ENCODE assay signal across 8 mouse cellular contexts in the genomic region with DNA sequence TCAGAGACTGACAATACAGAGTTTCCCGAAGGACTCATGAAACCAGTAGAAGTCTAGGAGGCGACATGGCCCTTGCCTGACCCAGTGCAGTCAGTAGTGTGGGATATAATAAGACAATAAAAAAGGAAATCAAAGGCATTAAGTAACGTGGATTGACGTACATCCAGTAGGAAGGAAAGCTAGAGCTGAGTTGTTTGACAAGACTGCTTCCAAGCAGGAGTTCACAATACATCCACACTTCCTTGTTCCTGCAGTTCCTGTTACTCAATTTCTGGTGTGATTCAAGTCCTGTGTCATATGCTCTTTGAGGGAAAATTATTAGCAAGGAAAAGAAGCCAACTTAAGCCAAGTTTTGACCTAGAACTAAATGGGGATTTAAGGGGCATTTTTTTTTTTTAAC. TPM values are rescaled to one million over a fixed set of nuclear protein-coding genes. Genes with fewer than 3 reads are reported as not detected.
DNase-seq lines count a peak whose midpoint lies in the region; ATAC-seq lines count a peak whose summit lies in the region.

No protein-coding gene starts in this region.

- no peak for ATAC-seq in embryonic facial prominence, embryonic 12.5 days (ENCODE audit: insufficient number of reproducible peaks, insufficient read depth, low FRiP score, low TSS enrichment)
- ATAC-seq in hindbrain, embryonic 15.5 days (ENCODE audit: low FRiP score, low read depth) = no peak

- intact Hi-C loops in left cerebral cortex, postnatal 4 days (cut with DNase I) = loop anchor here (5.0 to 10.0 kb wide), 2 partner anchors 275 to 458 kb away; partner anchors contain the start of gene Slc35f1

- WGBS in embryonic facial prominence, embryonic 12.5 days = 83% methylated on average over 4 of the region's 4 CpGs
- 80% methylated on average over 4 of the region's 4 CpGs for WGBS in hindbrain, embryonic 15.5 days
- WGBS in midbrain, embryonic 10.5 days = 84% methylated on average over 4 of the region's 4 CpGs

- H3K27me3 ChIP-seq in embryonic facial prominence, embryonic 12.5 days = no peaks in the 10 kb centered on the region
- no peaks in the 10 kb centered on the region for H3K27me3 ChIP-seq in hindbrain, embryonic 15.5 days
- H3K27me3 ChIP-seq in midbrain, embryonic 10.5 days (ENCODE audit: low read depth, poor library complexity, severe bottlenecking) = no peaks in the 10 kb centered on the region

- peak; percentile 35 for DNase-seq in adrenal gland, adult 2 months
- no peak for DNase-seq in adrenal gland, adult 18-20 months (ENCODE audit: low spot score in 2 of 2)
- no peak for DNase-seq in midbrain, embryonic 10.5 days (ENCODE audit: low spot score)
- DNase-seq in urinary bladder, postnatal 14 days (ENCODE audit: low spot score) = no peak
- DNase-seq in cerebellum, adult 11 months = no peak
- DNase-seq in left cerebral cortex, postnatal 4 days = no peak

- H3K27ac ChIP-seq in embryonic facial prominence, embryonic 12.5 days = no peak overlapping the region
- no peak overlapping the region for H3K27ac ChIP-seq in hindbrain, embryonic 15.5 days (replicated peaks)
- H3K27ac ChIP-seq in midbrain, embryonic 10.5 days (replicated peaks) = no peak overlapping the region

- H3K4me2 ChIP-seq in embryonic facial prominence, embryonic 12.5 days (replicated peaks) = peak overlapping the region; percentile 64
- peak overlapping the region; percentile 66 for H3K4me2 ChIP-seq in hindbrain, embryonic 15.5 days

- no peak overlapping the region for H3K4me3 ChIP-seq in embryonic facial prominence, embryonic 12.5 days
- peak overlapping the region; percentile 67; the same call in 1 of the 2 replicates for H3K4me3 ChIP-seq in hindbrain, embryonic 15.5 days
- peak overlapping the region; percentile 97; the same call in 1 of the 2 replicates for H3K4me3 ChIP-seq in midbrain, embryonic 10.5 days

- H3K9me3 ChIP-seq in embryonic facial prominence, embryonic 12.5 days = no peaks in the 10 kb centered on the region
- no peaks in the 10 kb centered on the region for H3K9me3 ChIP-seq in hindbrain, embryonic 15.5 days
- no peaks in the 10 kb centered on the region for H3K9me3 ChIP-seq in midbrain, embryonic 10.5 days (replicated peaks)

- peaks cover 22% of the 10 kb centered on the region for H3K4me1 ChIP-seq in embryonic facial prominence, embryonic 12.5 days
- H3K4me1 ChIP-seq in hindbrain, embryonic 15.5 days (replicated peaks) = peaks cover 46% of the 10 kb centered on the region
- peaks cover 18% of the 10 kb centered on the region for H3K4me1 ChIP-seq in midbrain, embryonic 10.5 days

- H3K9ac ChIP-seq in embryonic facial prominence, embryonic 12.5 days = 0 out of 2 replicates have a peak overlapping the region, but pooled peaks have one; percentile 91
- H3K9ac ChIP-seq in hindbrain, embryonic 15.5 days = peak overlapping the region; percentile 91; the same call in 1 of the 2 replicates

- no peaks in the 10 kb centered on the region for H3K36me3 ChIP-seq in embryonic facial prominence, embryonic 12.5 days
- H3K36me3 ChIP-seq in hindbrain, embryonic 15.5 days = no peaks in the 10 kb centered on the region
- H3K36me3 ChIP-seq in midbrain, embryonic 10.5 days = peaks cover 3% of the 10 kb centered on the region; the same call in 1 of the 2 replicates

RNA-seq across cellular contexts. Expression of gene Nus1, which starts 2.1 kb away (rescaled TPM):
- total RNA-seq in adrenal gland, adult 2 months (2021) = 10 to 100 TPM; 46.0 to 62.7 TPM
- polyA plus RNA-seq in adrenal gland, adult 2 months (2012; rRNA removed) = 33.4 and 34.5 TPM in 2 replicates
- 10 to 100 TPM; 44.1 to 64.2 TPM for total RNA-seq in adrenal gland, adult 18-20 months (2021)
- 15.5 and 18.5 TPM in 2 replicates for polyA plus RNA-seq in embryonic facial prominence, embryonic 12.5 days (2016; fragmentation: Nextera tagmentation; extraction: Ambion mirVana)
- polyA plus RNA-seq in hindbrain, embryonic 15.5 days (2015; fragmentation: Nextera tagmentation; extraction: Ambion mirVana) = 21.8 and 22.3 TPM in 2 replicates
- polyA plus RNA-seq in midbrain, embryonic 10.5 days (2016; fragmentation: Nextera tagmentation; extraction: Ambion mirVana) = 11.3 and 13.1 TPM in 2 replicates
- 10 to 100 TPM; 60.4 to 61.3 TPM for total RNA-seq in left cerebral cortex, postnatal 4 days (2021)

RNA-seq across cellular contexts. Expression of gene Nepn, which starts 30.6 kb away (rescaled TPM):
- total RNA-seq in adrenal gland, adult 2 months (2021) = under 1 TPM in 1 of 2 experiments, not detected in 1; 0.23 TPM
- polyA plus RNA-seq in adrenal gland, adult 2 months (2012; rRNA removed) = 0.38 and 0.39 TPM in 2 replicates
- total RNA-seq in adrenal gland, adult 18-20 months (2021) = under 1 TPM in 1 of 2 experiments, not detected in 1; 0.22 TPM
- 0.14 TPM in 1 of 2 replicates, not detected in the other for polyA plus RNA-seq in embryonic facial prominence, embryonic 12.5 days (2016; fragmentation: Nextera tagmentation; extraction: Ambion mirVana)
- polyA plus RNA-seq in hindbrain, embryonic 15.5 days (2015; fragmentation: Nextera tagmentation; extraction: Ambion mirVana) = not detected in 2 replicates
- not detected in 2 replicates for polyA plus RNA-seq in midbrain, embryonic 10.5 days (2016; fragmentation: Nextera tagmentation; extraction: Ambion mirVana)
- not detected for total RNA-seq in left cerebral cortex, postnatal 4 days (2021)

RNA-seq across cellular contexts. Expression of gene Gopc, which starts 37.5 kb away (rescaled TPM):
- 10 to 100 TPM; 20.8 to 21.7 TPM for total RNA-seq in adrenal gland, adult 2 months (2021)
- polyA plus RNA-seq in adrenal gland, adult 2 months (2012; rRNA removed) = 2.9 and 4.5 TPM in 2 replicates
- 10 to 100 TPM; 18.4 to 21.8 TPM for total RNA-seq in adrenal gland, adult 18-20 months (2021)
- 25.7 and 27.1 TPM in 2 replicates for polyA plus RNA-seq in embryonic facial prominence, embryonic 12.5 days (2016; fragmentation: Nextera tagmentation; extraction: Ambion mirVana)
- polyA plus RNA-seq in hindbrain, embryonic 15.5 days (2015; fragmentation: Nextera tagmentation; extraction: Ambion mirVana) = 26.6 and 27.8 TPM in 2 replicates
- polyA plus RNA-seq in midbrain, embryonic 10.5 days (2016; fragmentation: Nextera tagmentation; extraction: Ambion mirVana) = 16.1 and 18.4 TPM in 2 replicates
- total RNA-seq in left cerebral cortex, postnatal 4 days (2021) = 10 to 100 TPM; 46.3 to 49.7 TPM
